Comparison of ENCODE assay signal across 23 mouse cellular contexts in the genomic region with DNA sequence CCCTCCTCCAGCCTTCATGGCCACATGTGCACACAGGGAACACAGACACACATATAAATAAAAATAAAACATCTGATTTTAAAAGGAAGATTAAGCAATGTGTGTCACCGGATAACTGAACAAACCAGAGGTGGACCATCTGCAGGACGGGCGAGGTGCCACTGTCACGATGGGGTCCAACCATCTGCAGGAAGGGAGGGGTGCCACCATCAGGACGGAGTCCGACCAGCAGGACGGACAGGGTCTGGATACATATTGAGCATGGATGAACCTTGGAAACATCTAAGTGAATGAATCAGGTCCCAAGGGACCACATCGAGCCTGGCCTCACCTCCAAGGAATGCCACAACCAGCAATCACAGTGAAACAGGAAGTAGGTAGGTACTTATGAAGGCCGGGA. TPM values are rescaled to one million over a fixed set of nuclear protein-coding genes. Genes with fewer than 3 reads are reported as not detected.
DNase-seq lines count a peak whose midpoint lies in the region; ATAC-seq lines count a peak whose summit lies in the region.
"Had no signal": no experiment of that assay in that cellular context is flagged by ENCODE, and none has a peak within 500 bp of the region (broad histone marks: within the 10 kb centered on the region; RNA-seq: fewer than 3 reads in every experiment).

No protein-coding gene starts in this region.

- no peak overlapping the region for H3K27ac ChIP-seq in kidney, embryonic 14.5 days (ENCODE audit: low read depth, low read length)
- no peak overlapping the region for H3K27ac ChIP-seq in hindbrain, embryonic 13.5 days
- no peak overlapping the region for H3K27ac ChIP-seq in forebrain, embryonic 16.5 days (ENCODE audit: low read length)
- H3K27ac ChIP-seq: forebrain, embryonic 10.5 days; forebrain, embryonic 13.5 days; hindbrain, embryonic 10.5 days; hindbrain, embryonic 14.5 days; hindbrain, postnatal 0 days had no signal

- H3K27me3 ChIP-seq in kidney, embryonic 14.5 days (ENCODE audit: control insufficient read depth, insufficient read depth, low read length), result no peaks in the 10 kb centered on the region
- H3K27me3 ChIP-seq in hindbrain, embryonic 13.5 days, result no peaks in the 10 kb centered on the region
- no peaks in the 10 kb centered on the region for H3K27me3 ChIP-seq in forebrain, embryonic 16.5 days (replicated peaks; ENCODE audit: control insufficient read depth, insufficient read depth, low read length)
- H3K27me3 ChIP-seq: CH12.LX; forebrain, embryonic 13.5 days had no signal

- ATAC-seq in kidney, embryonic 14.5 days (ENCODE audit: low FRiP score, low TSS enrichment), result no peak
- ATAC-seq in hindbrain, embryonic 13.5 days (ENCODE audit: low FRiP score), result no peak
- ATAC-seq in forebrain, embryonic 16.5 days, result no peak
- ATAC-seq: forebrain, embryonic 13.5 days; forebrain, postnatal 0 days; hindbrain, postnatal 0 days; inflammation-experienced regulatory T-cells, adult 6 months; intestine, embryonic 16.5 days had no signal

- no peaks in the 10 kb centered on the region for H3K36me3 ChIP-seq in kidney, embryonic 14.5 days (ENCODE audit: control insufficient read depth, insufficient read depth, low read length)
- H3K36me3 ChIP-seq in hindbrain, embryonic 13.5 days, result no peaks in the 10 kb centered on the region
- H3K36me3 ChIP-seq in forebrain, embryonic 16.5 days (ENCODE audit: control insufficient read depth, insufficient read depth), result no peaks in the 10 kb centered on the region
- H3K36me3 ChIP-seq: forebrain, embryonic 10.5 days; G1E; hindbrain, embryonic 10.5 days had no signal

- H3K4me1 ChIP-seq in kidney, embryonic 14.5 days (ENCODE audit: control insufficient read depth, insufficient read depth, low read length), result no peaks in the 10 kb centered on the region
- H3K4me1 ChIP-seq in hindbrain, embryonic 13.5 days (replicated peaks), result peaks cover 11% of the 10 kb centered on the region
- H3K4me1 ChIP-seq in forebrain, embryonic 16.5 days (replicated peaks; ENCODE audit: control insufficient read depth, insufficient read depth, low read length), result no peaks in the 10 kb centered on the region

- H3K4me3 ChIP-seq in kidney, embryonic 14.5 days (ENCODE audit: low read length), result no peak overlapping the region
- H3K4me3 ChIP-seq in hindbrain, embryonic 13.5 days, result no peak overlapping the region
- H3K4me3 ChIP-seq in forebrain, embryonic 16.5 days (replicated peaks; ENCODE audit: low read length), result no peak overlapping the region
- H3K4me3 ChIP-seq: forebrain, embryonic 10.5 days; forebrain, embryonic 13.5 days; hindbrain, embryonic 10.5 days had no signal

- H3K9me3 ChIP-seq in kidney, embryonic 14.5 days (ENCODE audit: control insufficient read depth, low read length), result no peaks in the 10 kb centered on the region
- H3K9me3 ChIP-seq in hindbrain, embryonic 13.5 days, result no peaks in the 10 kb centered on the region
- no peaks in the 10 kb centered on the region for H3K9me3 ChIP-seq in forebrain, embryonic 16.5 days (ENCODE audit: control insufficient read depth, low read length)
- H3K9me3 ChIP-seq: forebrain, embryonic 10.5 days; forebrain, embryonic 13.5 days; G1E; hindbrain, embryonic 10.5 days had no signal

- no peak overlapping the region for H3K9ac ChIP-seq in kidney, embryonic 14.5 days (ENCODE audit: low read depth, low read length)
- no peak overlapping the region for H3K9ac ChIP-seq in hindbrain, embryonic 13.5 days
- H3K9ac ChIP-seq in forebrain, embryonic 16.5 days (replicated peaks; ENCODE audit: low read depth, low read length), result no peak overlapping the region
- H3K9ac ChIP-seq: forebrain, embryonic 13.5 days; forebrain, postnatal 0 days; hindbrain, embryonic 14.5 days had no signal

- DNase-seq in kidney, postnatal 10 days, result peak; percentile 5
- peak; percentile 56 for DNase-seq in 3134 (ENCODE audit: extremely low read depth, insufficient read length, low spot score)
- DNase-seq in 3T3-L1 (ENCODE audit: low read depth, low spot score), result peak; percentile 64
- DNase-seq: adrenal gland, adult 2 months; adrenal gland, postnatal 14 days; B cell, adult 2 months; cerebellum, adult 11 months; cerebellum, adult 8-10 months; forebrain, postnatal 0 days; gastrocnemius, postnatal 25 days had no signal

- 91% methylated on average over 9 of the region's 9 CpGs for WGBS in kidney, embryonic 14.5 days
- 93% methylated on average over 9 of the region's 9 CpGs for WGBS in hindbrain, embryonic 13.5 days
- 93% methylated on average over 9 of the region's 9 CpGs for WGBS in forebrain, embryonic 16.5 days

- no peak overlapping the region for H3K4me2 ChIP-seq in kidney, embryonic 14.5 days (replicated peaks; ENCODE audit: low read depth, low read length)
- no peak overlapping the region for H3K4me2 ChIP-seq in hindbrain, embryonic 13.5 days
- no peak overlapping the region for H3K4me2 ChIP-seq in forebrain, embryonic 16.5 days (ENCODE audit: low read length)
- H3K4me2 ChIP-seq: forebrain, embryonic 13.5 days; heart, embryonic 11.5 days; hindbrain, embryonic 14.5 days had no signal

RNA-seq across cellular contexts. Expression of gene Mxi1, which starts 43.0 kb away (rescaled TPM):
- polyA plus RNA-seq in kidney, embryonic 14.5 days (2014; fragmentation: Nextera tagmentation; extraction: Ambion mirVana), result 31.0 and 42.5 TPM in 2 replicates
- polyA plus RNA-seq in hindbrain, embryonic 13.5 days (2015; fragmentation: Nextera tagmentation; extraction: Ambion mirVana), result 39.7 and 54.5 TPM in 2 replicates
- 46.7 and 61.4 TPM in 2 replicates for polyA plus RNA-seq in forebrain, embryonic 16.5 days (2015; fragmentation: Nextera tagmentation; extraction: Ambion mirVana)

Comparison
In these comparisons a context has a peak if more than half of its experiments do, and no peak if none do; other contexts are left out.
1. DNase-seq: peak in every context shown above with its lines; median percentile 64 in 3T3-L1; 56 in 3134; 5 in kidney, postnatal 10 days.